Mouse (Mus musculus) urinary bladder, postnatal 4 days (tissue): Measurements from ENCODE around the gene Fggy.

Experiments
- DNase-seq, 2 experiments: peaks; one replicate each; pipeline ENCODE4 v3.0.0; 2021 to 2022; ENCODE audit warnings: low spot score in 2 of 2

The Fggy gene

DNA sequence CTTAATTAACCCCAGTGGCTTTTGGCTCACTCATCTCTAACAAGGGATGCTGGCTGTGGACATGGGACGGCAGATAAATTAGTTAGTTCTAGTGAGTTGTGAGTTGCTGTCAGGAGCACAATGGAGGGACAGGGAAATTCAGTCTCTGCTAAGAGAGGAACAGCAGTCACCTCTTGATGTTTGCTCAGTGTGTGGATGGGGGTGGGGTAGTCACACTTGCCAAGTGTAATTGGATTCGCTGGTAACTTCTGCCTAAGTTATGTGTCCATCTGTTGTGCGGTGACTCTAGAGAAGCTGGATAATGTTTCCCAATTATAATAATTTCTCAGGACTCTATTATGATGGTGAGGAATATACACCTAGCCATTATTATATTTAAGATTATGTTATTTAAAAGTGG, 107.0 kb downstream of the Fggy start:
- DNase-seq: no peak

GRCm38 (mm10) chr4:95666284-95666889, 109.1 kb downstream of the Fggy start:
- no peak for DNase-seq

- no peak for DNase-seq
Observed at GRCm38 (mm10) chr4:95666896-95667295, 109.6 kb downstream of the Fggy start.

GRCm38 (mm10) chr4:95667595-95667994, 110.3 kb downstream of the Fggy start:
- DNase-seq: no peak

DNA sequence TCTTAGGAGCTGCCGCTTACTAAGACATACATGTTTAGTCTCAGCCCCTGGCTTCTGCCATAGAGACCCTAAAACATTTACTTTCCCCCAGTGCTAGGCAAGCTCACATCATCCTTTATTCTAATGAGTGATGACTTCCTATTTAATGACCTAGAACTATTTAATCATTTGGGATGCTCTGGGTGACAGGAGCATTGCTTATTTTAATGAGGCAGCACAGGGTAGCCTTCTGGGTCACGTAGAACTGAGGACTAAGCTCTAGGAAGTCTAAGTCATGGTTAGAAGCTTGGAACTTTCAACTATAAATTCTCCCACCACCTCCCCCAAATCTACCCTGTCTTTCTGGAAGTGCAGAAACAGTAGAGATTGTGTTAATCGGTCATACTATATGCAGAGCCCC, 111.2 kb downstream of the Fggy start:
- DNase-seq: no peak

DNA sequence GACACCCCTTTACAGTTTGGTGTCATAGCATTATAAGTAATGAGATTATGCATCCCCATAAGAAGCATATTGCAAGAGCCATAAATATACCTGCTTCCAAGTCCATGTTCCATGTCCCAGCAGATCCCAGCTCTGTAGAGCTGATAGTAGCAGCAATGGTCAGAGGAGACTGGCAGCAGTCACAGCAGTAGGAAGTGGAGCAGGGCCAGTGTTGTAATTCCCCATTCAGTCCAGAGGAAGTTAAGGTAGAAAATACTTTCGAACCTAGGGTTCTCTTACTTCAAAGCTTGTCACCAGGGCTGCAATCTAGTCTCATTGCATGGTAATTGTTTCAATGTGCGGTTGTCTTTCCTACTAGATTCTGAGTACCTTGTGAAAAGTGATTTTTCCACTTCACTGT, 112.0 kb downstream of the Fggy start:
- no peak for DNase-seq

DNA sequence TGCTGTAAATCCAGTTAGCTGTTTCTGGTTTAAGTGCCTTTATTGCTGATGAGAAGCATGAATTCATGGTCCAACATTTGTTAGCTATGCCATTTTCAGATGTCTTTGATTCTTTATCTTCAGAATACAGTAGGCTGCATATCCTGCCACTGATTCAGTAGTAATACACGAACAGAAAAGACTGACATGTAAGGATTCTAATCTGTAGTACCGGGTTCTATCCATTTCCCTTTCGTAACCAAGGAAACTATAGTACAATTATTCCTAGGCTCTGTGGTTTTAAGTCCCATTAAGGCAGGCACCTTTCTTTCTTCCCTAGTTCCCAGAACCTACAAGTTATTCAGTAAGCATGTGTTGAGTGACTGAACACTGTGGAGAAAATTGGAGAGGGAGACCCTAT, 113.3 kb downstream of the Fggy start:
- no peak for DNase-seq

DNA sequence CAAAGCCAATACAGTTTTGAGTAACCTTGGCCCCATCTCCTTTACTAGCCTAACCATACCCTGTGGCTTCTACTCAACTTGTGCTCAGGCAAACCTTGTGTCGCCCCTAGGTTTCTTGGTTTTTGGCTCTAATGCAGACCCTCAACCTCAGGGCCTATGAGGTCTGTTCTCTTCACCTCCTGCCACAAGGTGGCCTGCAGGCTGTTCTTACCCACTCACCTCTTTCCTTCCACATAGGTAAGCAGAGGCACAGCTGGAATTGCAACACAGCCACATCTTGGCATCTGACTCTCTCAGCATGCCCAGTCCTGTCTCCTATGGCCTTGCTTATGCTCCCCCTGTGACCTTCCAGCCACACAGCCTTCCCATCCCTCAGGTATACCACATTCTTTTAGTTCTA, 114.7 kb downstream of the Fggy start:
- no peak for DNase-seq

- no peak for DNase-seq
Observed at GRCm38 (mm10) chr4:95676390-95676789, 119.1 kb downstream of the Fggy start.

GRCm38 (mm10) chr4:95680756-95681449, 123.6 kb downstream of the Fggy start:
- DNase-seq: no peak

DNA sequence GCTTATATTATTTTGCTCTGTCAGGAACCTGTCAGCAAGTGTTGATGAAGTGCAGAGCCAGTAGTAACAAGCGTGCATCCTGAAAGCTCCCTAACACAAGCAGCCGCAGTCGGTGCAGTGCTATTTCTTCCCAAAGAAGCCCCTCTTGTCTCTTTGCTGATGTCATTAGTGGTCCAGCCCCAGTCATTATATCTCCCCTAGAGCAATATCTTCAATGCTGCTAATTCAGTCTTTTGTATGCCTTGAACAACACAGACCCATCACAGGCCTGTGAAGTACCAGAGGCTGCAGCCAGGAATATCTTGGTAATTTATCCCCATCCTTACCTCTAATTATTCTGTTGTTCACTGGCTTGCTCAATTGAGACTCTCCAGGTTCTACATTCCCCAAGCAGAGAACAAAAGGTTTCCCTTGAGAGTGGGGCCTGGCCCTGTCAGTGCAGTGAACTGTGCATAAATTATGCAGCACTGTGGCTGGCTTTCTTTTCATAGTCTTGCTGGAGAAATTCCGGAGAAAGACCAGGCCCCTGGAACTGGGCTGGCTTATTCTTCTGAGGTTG, 127.3 kb downstream of the Fggy start:
- DNase-seq: no peak

- no peak for DNase-seq
Observed at GRCm38 (mm10) chr4:95686775-95687174, 129.5 kb downstream of the Fggy start.

GRCm38 (mm10) chr4:95687350-95687749, 130.0 kb downstream of the Fggy start:
- no peak for DNase-seq

- DNase-seq: no peak
Observed at GRCm38 (mm10) chr4:95688159-95688558, 130.9 kb downstream of the Fggy start.

GRCm38 (mm10) chr4:95700366-95700765, 143.1 kb downstream of the Fggy start:
- DNase-seq: no peak

- DNase-seq: no peak
Observed at GRCm38 (mm10) chr4:95707941-95708897, 150.9 kb downstream of the Fggy start.

DNA sequence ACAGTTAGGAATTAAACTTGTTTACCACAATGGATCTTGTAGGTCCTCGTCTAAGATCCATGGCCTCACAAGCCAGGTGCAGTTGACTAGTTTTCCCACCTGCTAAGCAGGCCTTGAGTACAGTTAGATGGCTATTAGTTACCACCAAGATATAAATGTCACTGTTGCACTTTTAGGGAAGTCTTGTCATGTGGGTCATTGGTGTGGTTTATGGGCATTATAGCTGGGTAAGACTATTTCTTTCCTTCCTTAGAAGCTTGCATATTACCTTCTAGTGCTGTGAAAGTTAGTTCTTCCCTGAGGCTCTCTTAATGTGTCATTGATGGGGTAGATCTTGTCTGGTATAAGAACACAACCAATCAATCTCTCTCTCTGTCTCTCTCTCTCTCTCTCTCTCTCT, 152.4 kb downstream of the Fggy start:
- no peak for DNase-seq

DNA sequence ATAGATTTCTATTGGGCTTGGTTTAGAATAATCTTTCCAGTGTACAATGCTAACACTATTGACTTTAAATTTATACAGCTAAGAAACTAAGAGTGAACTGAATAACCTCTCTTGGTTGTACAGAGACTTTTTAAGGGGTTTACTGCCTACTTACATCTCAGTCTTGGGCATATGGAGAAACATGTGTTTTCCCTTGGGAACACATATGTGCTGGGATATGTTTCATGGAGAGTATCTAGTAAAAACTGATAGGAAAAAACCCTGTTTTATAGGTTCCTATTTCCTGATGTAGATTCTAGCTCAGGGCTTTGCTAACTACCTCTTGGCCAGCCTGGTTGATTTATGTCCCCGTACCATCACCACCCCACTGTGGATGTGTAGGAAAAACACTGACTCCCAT, 155.5 kb downstream of the Fggy start:
- no peak for DNase-seq

DNA sequence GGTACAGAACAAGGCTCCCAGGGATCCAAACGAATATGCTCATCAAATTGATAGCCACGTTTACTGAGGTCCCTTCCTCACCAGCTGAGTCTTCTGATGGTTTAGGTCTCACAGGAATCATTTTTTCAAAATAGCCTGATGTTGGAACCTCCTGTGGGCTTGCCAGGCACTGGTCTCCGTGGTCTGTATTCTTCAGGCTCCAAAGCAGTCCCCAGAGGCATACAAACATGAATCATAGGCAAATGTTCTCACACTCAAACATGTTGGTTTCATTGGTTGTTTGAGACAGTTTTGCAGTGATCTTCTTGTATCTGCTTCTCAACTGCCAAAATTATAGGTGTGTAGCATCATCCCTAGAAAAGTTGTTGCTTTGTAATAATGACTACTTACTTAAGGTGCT, 156.0 kb downstream of the Fggy start:
- DNase-seq: no peak

GRCm38 (mm10) chr4:95716137-95716536, 158.8 kb downstream of the Fggy start:
- no peak for DNase-seq

- DNase-seq: no peak
Observed at GRCm38 (mm10) chr4:95723615-95724014, 166.3 kb downstream of the Fggy start.

DNA sequence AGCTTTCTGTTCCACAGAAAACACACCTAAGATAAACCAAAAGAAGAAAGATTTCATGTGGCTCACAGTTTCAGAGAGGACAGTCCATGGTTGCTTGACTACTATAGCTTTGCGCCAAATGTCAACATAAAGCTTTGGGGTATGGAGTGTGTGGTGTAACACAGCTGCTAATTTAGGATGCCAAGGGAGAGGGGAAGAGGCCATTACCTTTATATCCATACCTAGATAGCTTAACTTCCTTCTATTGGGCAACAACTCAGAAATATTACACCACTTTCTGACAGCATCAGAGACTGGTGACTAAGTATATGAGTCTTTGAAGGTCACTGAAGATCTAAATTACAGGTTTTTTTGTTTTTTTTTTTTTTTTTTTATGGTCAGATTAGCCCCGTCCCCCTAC, 169.1 kb downstream of the Fggy start:
- no peak for DNase-seq
